Comparison of ENCODE assay signal across 14 mouse cellular contexts in the genomic region with DNA sequence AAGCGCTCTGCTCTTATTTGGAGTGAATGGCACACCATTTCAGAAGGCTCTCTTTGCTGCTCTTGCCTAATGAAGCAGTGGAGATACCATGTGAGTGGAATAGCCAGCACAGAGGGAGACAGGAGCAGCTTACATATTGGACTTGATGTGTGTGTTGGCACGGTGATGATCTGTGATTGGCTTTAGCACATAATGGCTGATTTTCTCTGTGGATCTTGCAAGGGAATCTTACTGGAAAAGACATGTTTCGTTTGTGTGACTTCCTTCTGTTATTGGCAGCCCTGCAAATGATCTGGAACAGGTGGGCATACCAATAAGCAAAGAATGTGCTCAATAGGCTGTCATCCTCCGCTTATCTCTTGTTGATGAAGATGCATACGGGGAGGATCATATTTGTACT.
"Had no signal": no experiment of that assay in that cellular context is flagged by ENCODE, and none has a peak within 500 bp of the region (broad histone marks: within the 10 kb centered on the region; RNA-seq: fewer than 3 reads in every experiment).

No protein-coding gene starts in this region.

- H3K27me3 ChIP-seq: kidney, embryonic 15.5 days; limb, embryonic 15.5 days; liver, embryonic 12.5 days; midbrain, embryonic 15.5 days; neural tube, embryonic 13.5 days; stomach, embryonic 15.5 days had no signal

- H3K27ac ChIP-seq: kidney, embryonic 15.5 days; limb, embryonic 15.5 days; liver, embryonic 12.5 days; midbrain, embryonic 10.5 days; midbrain, embryonic 15.5 days; neural tube, embryonic 13.5 days; stomach, embryonic 15.5 days had no signal

- H3K9me3 ChIP-seq: kidney, embryonic 15.5 days; limb, embryonic 15.5 days; liver, embryonic 12.5 days; midbrain, embryonic 10.5 days; midbrain, embryonic 15.5 days; neural tube, embryonic 13.5 days; stomach, embryonic 15.5 days had no signal

- H3K4me3 ChIP-seq: kidney, embryonic 15.5 days; limb, embryonic 15.5 days; liver, embryonic 12.5 days; midbrain, embryonic 10.5 days; midbrain, embryonic 15.5 days; neural tube, embryonic 13.5 days; stomach, embryonic 15.5 days had no signal

- H3K36me3 ChIP-seq: kidney, embryonic 15.5 days; limb, embryonic 15.5 days; liver, embryonic 12.5 days; midbrain, embryonic 10.5 days; midbrain, embryonic 15.5 days; neural tube, embryonic 13.5 days; stomach, embryonic 15.5 days had no signal

- H3K4me1 ChIP-seq: kidney, embryonic 15.5 days; limb, embryonic 15.5 days; liver, embryonic 12.5 days; neural tube, embryonic 13.5 days; stomach, embryonic 15.5 days had no signal

- H3K9ac ChIP-seq: kidney, embryonic 15.5 days; limb, embryonic 15.5 days; liver, embryonic 12.5 days; lung, embryonic 14.5 days; midbrain, embryonic 15.5 days; neural tube, embryonic 13.5 days; stomach, embryonic 15.5 days had no signal

- H3K4me2 ChIP-seq: kidney, embryonic 15.5 days; limb, embryonic 15.5 days; liver, embryonic 12.5 days; lung, embryonic 14.5 days; midbrain, embryonic 15.5 days; neural tube, embryonic 13.5 days; stomach, embryonic 15.5 days had no signal

- DNase-seq: kidney, postnatal 14 days; lung, embryonic 14.5 days; lung, postnatal 10 days; lung, postnatal 4 days; retina, postnatal 1 day; thymus, adult 2 months; thymus, postnatal 25 days had no signal

- ATAC-seq: liver, embryonic 12.5 days; midbrain, embryonic 15.5 days had no signal
